Mouse (Mus musculus) urinary bladder, adult 2 months (tissue): ENCODE results near the gene Spint5. TPM values are rescaled to one million over a fixed set of nuclear protein-coding genes. Genes with fewer than 3 reads are reported as not detected.
A peak's percentile ranks its signal among the peaks of the same experiment; 100 is the strongest.
"Not testable (repeated sequence)": the region's sequence is repeated elsewhere in the genome, so short reads cannot be mapped to it uniquely, and the experiment has no call there.

Experiments used
- DNase-seq: peaks from one replicate; pipeline ENCODE4 v3.0.0; 2022; ENCODE audit warnings: low spot score
- polyA plus RNA-seq: library from polyadenylated mRNA; depleted of rRNA; stranded (reverse); fragments of >200 nt; gene quantifications from 2 replicates; pipeline ENCODE4 v1.2.3, GENCODE M21; 2012; rRNA removed

The Spint5 gene
- polyA plus RNA-seq = not detected in 2 replicates

GRCm38 (mm10) chr2:164715005-164715404, at the start of gene Spint5:
Gene Spint5, plus strand, starts transcription at chr2:164715305.
- no peak for DNase-seq

DNA sequence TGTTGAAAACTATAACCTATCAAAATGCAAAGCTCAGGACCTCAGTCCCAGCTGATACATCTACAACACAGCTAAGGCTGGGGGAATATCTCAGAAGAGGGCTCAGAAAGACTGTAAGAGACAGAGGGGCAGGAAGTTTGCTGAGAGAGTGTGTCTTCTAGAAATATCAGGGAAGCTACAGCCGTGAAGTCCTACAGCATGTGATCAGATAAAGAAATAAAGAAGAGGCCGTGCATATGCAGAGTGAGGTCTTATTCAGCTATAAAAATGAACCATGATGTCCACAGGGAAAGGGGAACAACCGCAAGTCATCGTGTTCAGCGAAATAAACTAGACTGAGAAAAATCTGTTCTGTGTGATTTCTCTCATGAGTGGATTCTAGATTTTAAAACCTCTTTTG, 44.8 kb upstream of the Spint5 start:
- DNase-seq = no peak

GRCm38 (mm10) chr2:164670938-164671337, 44.2 kb upstream of the Spint5 start:
- DNase-seq = no peak

DNA sequence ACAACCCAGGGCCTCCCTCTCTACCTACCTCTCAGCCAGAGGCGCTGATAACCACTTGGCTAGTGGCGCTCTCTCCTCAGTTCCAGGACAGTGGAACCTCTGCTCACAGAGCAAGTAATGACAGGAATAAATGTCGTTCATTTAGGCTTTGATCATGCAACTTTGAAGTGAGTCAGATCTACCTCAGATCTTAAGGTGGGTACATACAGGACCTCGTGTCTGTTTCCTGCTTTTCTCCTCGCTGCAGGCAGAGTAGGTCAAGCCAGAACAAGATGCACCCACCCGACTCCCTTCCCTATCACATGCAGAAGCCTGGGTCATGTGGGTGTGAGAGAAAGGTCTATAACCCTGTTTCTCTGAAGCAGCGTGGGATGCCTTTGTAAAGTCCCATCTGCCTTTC, 41.1 kb upstream of the Spint5 start, which contains the start of gene Wfdc11:
Wfdc11 (minus strand) TSS at position 101 of the 400 bp plus-strand sequence.
- DNase-seq = no peak

GRCm38 (mm10) chr2:164676103-164676502, 39.0 kb upstream of the Spint5 start:
- no peak for DNase-seq

GRCm38 (mm10) chr2:164676916-164677685, 38.0 kb upstream of the Spint5 start:
- DNase-seq = no peak

DNA sequence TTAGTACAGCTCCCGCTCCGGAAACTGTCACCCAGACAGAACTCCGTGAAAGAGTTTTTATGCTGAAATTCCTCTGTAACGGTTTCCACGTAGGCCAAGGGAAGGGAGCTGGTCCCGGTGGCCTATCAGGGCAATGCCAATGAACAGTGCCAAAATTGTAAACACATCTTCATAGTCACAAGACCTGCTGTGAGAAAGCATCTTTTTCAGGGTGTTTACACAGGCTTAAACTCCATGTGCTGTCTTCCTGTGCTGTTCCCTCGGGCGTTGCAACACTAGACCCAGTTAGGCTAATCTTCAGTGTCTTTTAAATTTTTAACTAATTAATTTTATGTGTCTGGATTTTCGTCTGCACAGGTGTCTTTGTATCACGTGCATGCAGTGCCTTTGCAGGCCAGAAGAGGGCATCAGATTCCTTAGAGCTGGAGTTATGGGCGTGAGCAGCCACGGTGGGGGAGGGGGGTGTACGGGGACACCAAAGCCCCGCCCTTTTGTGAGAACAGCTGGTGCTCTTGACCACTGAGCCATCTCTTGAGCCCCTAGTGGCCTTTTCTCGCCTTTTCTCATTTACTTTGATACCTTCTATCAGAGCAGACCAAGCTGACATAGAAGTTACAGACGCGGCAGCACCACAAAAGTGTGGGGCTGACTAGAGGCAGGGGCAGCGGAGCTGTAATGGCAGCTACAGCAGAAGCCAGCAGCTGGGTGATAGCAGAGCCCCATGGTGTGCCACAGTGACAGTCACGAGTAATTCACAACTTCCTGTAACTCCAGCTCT, 36.1 kb upstream of the Spint5 start:
- DNase-seq = peak; percentile 25

DNA sequence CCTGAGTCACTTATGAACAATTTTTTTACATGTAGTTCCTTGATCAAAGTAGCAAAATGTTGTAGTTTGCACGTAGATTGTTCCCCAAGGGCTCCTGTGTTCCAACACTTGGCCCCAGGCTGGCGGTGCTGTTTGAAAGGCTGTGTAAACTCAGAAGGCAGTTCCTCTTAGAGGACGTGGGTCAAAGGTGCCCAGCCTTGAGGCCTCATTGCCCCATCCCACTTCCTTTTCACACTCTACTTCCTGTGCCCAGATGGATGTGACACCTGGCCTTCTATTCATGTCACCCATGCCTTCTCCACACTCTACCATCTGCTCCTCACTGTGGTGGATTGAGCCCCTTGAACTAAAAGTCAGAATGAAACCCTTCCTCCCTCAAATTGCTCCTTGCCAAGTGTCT, 35.2 kb upstream of the Spint5 start:
- DNase-seq = no peak

DNA sequence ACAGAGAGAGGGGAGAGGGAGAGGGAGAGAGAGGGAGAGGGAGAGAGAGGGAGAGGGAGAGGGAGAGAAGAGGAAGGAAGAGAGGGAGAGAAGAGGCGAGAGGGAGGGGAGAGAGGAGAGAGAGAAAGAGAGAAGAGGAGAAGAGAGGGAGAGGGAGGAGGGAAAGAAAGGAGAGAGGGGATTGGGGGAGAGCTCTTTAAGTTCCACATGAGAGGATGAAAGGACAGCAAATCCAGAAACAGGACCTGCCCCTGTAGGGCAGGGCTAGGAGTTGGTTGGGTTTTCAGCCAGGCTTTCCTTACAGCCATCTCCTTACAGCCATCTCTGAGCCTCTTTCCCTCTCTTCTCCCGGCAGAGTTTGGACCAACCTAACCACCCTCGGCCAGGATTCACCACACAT, 30.3 kb upstream of the Spint5 start, which contains the start of gene Wfdc13:
Wfdc13 (plus strand) TSS at position 301 of the 400 bp plus-strand sequence.
- no peak for DNase-seq

DNA sequence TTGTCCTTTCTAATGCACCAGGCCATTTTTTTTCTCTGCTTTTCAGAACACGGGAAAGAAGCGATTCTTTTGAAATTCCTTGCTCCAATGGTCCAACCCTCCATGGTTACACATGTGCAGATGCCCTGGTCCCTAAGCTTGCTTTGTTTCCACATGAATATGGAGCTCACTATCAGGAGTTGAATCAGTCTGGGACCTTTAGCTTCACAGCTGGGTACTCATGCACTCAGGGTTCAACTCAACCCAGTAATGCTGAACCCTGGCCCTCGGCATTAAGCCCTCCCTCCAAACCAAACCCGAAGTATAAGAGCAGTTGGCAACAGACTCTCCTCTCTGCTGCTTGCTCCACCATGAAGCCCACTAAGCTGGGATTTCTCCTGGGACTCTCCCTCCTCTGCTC, 16.9 kb upstream of the Spint5 start, which contains the start of gene Spint4:
Spint4 (plus strand) TSS at position 301 of the 400 bp plus-strand sequence.
- DNase-seq = no peak

DNA sequence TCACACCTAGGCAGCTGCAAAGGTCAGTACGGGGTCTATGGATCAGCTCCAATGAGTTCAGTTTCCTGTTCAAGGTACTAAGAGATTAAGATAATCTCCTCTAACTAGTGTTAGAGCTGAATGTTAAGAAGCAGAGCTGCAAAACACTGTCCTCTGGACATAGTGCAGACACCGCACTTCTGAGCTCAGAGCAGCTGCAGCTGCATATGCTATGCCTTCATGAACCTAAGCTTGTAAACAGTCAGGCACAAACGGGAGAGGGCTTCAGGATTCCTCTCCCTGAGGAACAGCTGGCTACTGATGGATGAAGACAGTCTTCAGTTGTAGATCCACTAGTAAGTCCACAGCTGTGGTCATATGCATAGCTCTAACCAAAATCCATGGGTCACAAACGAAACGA, 14.1 kb upstream of the Spint5 start:
- DNase-seq = no peak

DNA sequence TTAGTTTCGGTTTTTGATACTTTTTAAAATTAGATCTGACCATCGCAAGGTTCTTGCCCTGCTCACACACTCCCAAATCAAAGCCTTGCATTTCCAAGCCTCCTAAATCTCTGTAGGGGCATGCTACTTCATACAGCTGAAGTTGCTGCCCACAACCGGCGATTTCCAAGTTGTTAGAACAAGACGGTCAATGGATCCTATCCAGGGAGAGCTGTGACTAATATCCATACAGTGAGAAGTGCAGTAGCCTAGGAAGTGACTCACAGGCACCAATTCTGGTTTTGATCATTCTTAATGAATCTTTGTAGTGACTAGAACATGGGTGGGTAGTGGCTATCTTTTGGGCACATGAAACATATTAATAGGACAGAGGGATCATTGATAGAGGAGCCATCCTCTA, 13.3 kb upstream of the Spint5 start:
- no peak for DNase-seq

GRCm38 (mm10) chr2:164704235-164704634, 10.9 kb upstream of the Spint5 start:
- DNase-seq = no peak

DNA sequence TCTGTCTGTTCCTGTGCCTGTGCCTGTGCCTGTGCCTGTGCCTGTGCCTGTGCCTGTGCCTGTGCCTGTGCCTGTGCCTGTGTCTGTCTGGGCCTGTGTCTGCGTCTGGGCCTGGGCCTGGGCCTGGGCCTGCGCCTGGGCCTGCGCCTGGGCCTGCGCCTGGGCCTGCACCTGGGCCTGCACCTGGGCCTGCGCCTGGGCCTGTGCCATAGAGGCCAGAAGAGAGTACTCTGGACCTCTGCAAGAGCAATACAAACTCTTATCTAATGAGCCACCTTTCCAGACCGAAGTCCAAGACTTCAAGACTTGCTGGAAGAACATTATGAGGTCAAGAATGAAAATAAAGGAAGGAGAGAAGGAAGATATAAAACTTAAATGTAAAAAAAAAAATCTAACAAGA, 9.8 kb upstream of the Spint5 start:
- no peak for DNase-seq

- DNase-seq = no peak
Measured at GRCm38 (mm10) chr2:164705991-164706390, 9.1 kb upstream of the Spint5 start.

- not testable (repeated sequence) for DNase-seq
Measured at GRCm38 (mm10) chr2:164716194-164716786, 1.2 kb downstream of the Spint5 start.

DNA sequence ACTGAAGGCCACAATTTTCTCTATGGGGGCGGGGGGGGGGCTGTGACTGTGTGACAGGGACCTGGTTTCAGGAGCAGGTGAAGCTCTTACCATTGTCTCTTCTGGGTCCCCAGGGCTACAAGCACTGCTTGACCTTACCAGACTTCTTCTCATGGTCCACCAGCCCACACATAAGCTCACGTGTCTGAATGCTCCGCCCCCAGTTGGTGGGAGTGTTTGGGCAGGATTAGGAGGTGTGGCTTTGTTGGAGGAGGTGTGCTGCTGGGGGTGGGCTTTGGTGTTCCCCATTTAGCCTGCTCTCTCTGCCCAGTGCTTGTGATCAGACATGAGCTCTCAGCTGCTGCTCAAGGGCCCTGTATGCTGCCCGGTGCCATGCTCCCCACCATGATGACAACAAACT, 8.2 kb downstream of the Spint5 start:
- DNase-seq = no peak

DNA sequence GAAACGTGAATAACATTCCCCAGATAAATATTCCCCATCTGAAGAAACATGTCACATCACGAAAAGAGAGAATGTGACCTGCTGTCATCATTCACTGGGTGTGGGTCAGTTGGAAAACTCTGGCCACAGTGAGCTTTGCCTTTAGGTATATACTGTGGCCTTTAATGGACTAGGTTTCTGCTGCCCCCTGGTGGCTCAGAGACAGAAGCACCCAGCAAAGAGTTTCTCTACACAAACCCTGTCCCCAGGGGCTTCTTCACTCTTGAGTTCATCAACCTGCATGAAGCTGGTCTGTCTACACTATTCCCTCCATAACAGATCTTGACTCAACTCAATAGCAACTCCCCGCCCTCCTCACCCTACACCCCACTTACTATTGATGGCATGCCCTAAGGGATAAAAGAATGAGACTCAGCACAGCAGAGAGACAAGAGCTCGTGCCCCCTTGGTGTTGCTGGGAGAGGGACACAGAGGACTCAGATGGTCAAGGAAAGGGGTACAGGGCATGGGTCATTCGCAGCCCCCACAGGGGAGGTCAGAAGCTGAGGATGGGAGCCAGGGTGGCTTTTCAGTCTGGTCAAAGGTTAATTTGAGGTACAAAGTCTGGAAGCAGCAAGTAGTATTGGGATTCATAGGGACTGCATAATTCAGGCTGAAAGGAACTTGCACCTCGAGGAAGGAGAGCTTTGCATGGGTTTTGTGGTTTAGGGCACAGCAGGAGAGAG, 11.0 kb downstream of the Spint5 start:
- DNase-seq = peak; percentile 33

GRCm38 (mm10) chr2:164731719-164732118, 16.6 kb downstream of the Spint5 start:
- no peak for DNase-seq

DNA sequence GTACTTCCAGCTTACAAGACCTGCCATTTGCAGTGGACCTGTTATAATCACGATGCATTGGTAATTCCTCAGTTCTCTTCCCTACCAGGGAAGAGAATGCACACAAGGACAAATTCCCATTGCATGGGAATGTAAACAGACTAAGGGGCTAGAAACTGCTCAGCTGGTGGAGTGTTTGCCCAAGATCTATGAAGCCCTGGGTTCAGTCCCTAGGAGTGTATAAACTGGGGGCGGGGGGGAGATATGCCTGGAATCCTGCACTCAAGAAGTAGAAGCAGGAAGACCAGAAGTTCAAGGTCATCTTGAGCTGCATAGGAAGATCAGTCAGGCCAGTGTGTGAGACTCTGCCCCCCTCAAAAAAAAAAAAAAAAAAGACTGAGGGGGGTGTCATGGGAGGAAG, 18.2 kb downstream of the Spint5 start:
- DNase-seq = no peak

- DNase-seq = no peak
Measured at GRCm38 (mm10) chr2:164734839-164735238, 19.7 kb downstream of the Spint5 start.

DNA sequence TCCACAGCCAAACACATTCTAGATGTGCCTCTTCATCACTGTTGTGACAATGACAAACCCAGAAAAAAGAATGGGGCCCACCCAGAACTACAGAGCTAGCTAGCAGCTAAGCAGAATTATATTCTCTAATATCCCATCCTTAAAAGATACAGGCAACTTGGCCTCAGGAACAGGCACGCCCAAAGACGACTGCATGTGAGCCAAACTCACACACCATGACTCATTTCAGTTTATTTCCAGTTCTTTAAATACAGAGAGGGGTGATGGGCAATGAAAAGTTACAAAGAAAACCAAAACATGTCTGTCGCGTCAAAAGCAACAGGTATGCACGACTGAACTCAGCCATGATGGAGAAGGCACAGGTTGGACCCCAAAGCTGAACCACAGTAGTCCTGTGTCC, 20.3 kb downstream of the Spint5 start:
- DNase-seq = no peak
